Mouse (Mus musculus) cerebellum, postnatal 10 days (tissue): Measurements from ENCODE around the gene Fbxw21.
A peak's percentile ranks its signal among the peaks of the same experiment; 100 is the strongest.
"Not testable (repeated sequence)": the region's sequence is repeated elsewhere in the genome, so short reads cannot be mapped to it uniquely, and the experiment has no call there.

Experiments used
- DNase-seq, 2 experiments: peaks; one replicate each; pipeline ENCODE4 v3.0.0; 2021; ENCODE audit warnings: mixed read lengths in 2 of 2

Fbxw21 gene

GRCm38 (mm10) chr9:109161941-109162340, at the start of gene Fbxw21:
TSS of gene Fbxw21 (minus strand) at chr9:109162041.
- DNase-seq: no peak

GRCm38 (mm10) chr9:109201347-109201746, 39.5 kb upstream of the Fbxw21 start:
- DNase-seq: peak; percentile 10 to 16

GRCm38 (mm10) chr9:109200349-109200748, 38.5 kb upstream of the Fbxw21 start:
- no peak for DNase-seq

GRCm38 (mm10) chr9:109199353-109199752, 37.5 kb upstream of the Fbxw21 start:
- no peak for DNase-seq

GRCm38 (mm10) chr9:109195875-109196274, 34.0 kb upstream of the Fbxw21 start, which contains the start of gene Fbxw13:
TSS of gene Fbxw13 (minus strand) at chr9:109195975.
- DNase-seq: not testable (repeated sequence)

- no peak for DNase-seq
Observed at GRCm38 (mm10) chr9:109177208-109177607, 15.4 kb upstream of the Fbxw21 start.

GRCm38 (mm10) chr9:109176301-109176700, 14.5 kb upstream of the Fbxw21 start:
- DNase-seq: no peak

GRCm38 (mm10) chr9:109167316-109167715, 5.5 kb upstream of the Fbxw21 start:
- DNase-seq: no peak

GRCm38 (mm10) chr9:109140414-109140813, 21.4 kb downstream of the Fbxw21 start:
- peak in 1 of 2 experiments; percentile 16 for DNase-seq

GRCm38 (mm10) chr9:109130076-109130475, 31.8 kb downstream of the Fbxw21 start:
- DNase-seq: no peak

- peak; percentile 57 to 68 for DNase-seq
Observed at GRCm38 (mm10) chr9:109128211-109128610, 33.6 kb downstream of the Fbxw21 start.

- DNase-seq: no peak
Observed at GRCm38 (mm10) chr9:109127076-109127475, 34.8 kb downstream of the Fbxw21 start.

- no peak for DNase-seq
Observed at GRCm38 (mm10) chr9:109125481-109125880, 36.4 kb downstream of the Fbxw21 start.

GRCm38 (mm10) chr9:109125043-109125442, 36.8 kb downstream of the Fbxw21 start:
- no peak for DNase-seq

- DNase-seq: no peak
Observed at GRCm38 (mm10) chr9:109124164-109124563, 37.7 kb downstream of the Fbxw21 start.

- peak; percentile 30 to 38 for DNase-seq
Observed at GRCm38 (mm10) chr9:109123266-109123665, 38.6 kb downstream of the Fbxw21 start.

- DNase-seq: peak; percentile 62 to 66
Observed at GRCm38 (mm10) chr9:109122553-109123085, 39.2 kb downstream of the Fbxw21 start.

GRCm38 (mm10) chr9:109120956-109121355, 40.9 kb downstream of the Fbxw21 start:
- DNase-seq: no peak

GRCm38 (mm10) chr9:109119571-109119970, 42.3 kb downstream of the Fbxw21 start:
- DNase-seq: no peak

GRCm38 (mm10) chr9:109118106-109118505, 43.7 kb downstream of the Fbxw21 start:
- no peak for DNase-seq

- DNase-seq: no peak
Observed at GRCm38 (mm10) chr9:109116205-109116604, 45.6 kb downstream of the Fbxw21 start.

GRCm38 (mm10) chr9:109114871-109115270, 47.0 kb downstream of the Fbxw21 start:
- peak in 1 of 2 experiments; percentile 1 for DNase-seq

- DNase-seq: peak in 1 of 2 experiments; percentile 1
Observed at GRCm38 (mm10) chr9:109114276-109114675, 47.6 kb downstream of the Fbxw21 start.

GRCm38 (mm10) chr9:109113331-109113730, 48.5 kb downstream of the Fbxw21 start:
- DNase-seq: peak in 1 of 2 experiments; percentile 1

- no peak for DNase-seq
Observed at GRCm38 (mm10) chr9:109111591-109111990, 50.2 kb downstream of the Fbxw21 start.
